Mouse (Mus musculus): ENCODE results near the gene Lhx2. TPM values are rescaled to one million over a fixed set of nuclear protein-coding genes. Genes with fewer than 3 reads are reported as not detected.
A peak's percentile ranks its signal among the peaks of the same experiment; 100 is the strongest.

Gene Lhx2
- polyA plus RNA-seq, 1 experiment from 2014 or later, result 0.09 TPM

GRCm38 (mm10) chr2:38377254-38377653 lies 38.2 kb downstream of the Lhx2 start:
- 84% methylated on average over 7 of the region's 7 CpGs for WGBS

GRCm38 (mm10) chr2:38378346-38378745 lies 39.3 kb downstream of the Lhx2 start:
- Histone ChIP-seq H3K9me3 (no peaks in the 10 kb centered on the region), H3K27ac (no peak overlapping the region), H3K9ac (no peak overlapping the region), H3K4me1 (replicated peaks) (0 out of 2 replicates have a peak, but pooled peaks cover 3% of the 10 kb centered on the region), H3K4me3 (replicated peaks) (no peak overlapping the region), H3K36me3 (no peaks in the 10 kb centered on the region), H3K4me2 (replicated peaks) (no peak overlapping the region), H3K27me3 (replicated peaks) (peaks cover 54% of the 10 kb centered on the region)
- ATAC-seq, result no peak
- WGBS, result 22% methylated on average over 5 of the region's 5 CpGs

More at GRCm38 (mm10) chr2:38377254-38377653, 38.2 kb downstream of the Lhx2 start:
- Histone ChIP-seq H3K4me2 (replicated peaks) (no peak overlapping the region), H3K36me3 (no peaks in the 10 kb centered on the region), H3K4me3 (replicated peaks) (no peak overlapping the region), H3K27ac (no peak overlapping the region), H3K9ac (no peak overlapping the region), H3K4me1 (replicated peaks) (0 out of 2 replicates have a peak, but pooled peaks cover 3% of the 10 kb centered on the region), H3K27me3 (replicated peaks) (peaks cover 65% of the 10 kb centered on the region), H3K9me3 (no peaks in the 10 kb centered on the region)
- ATAC-seq, result no peak

- peaks cover 50% of the 10 kb centered on the region for H3K27me3 ChIP-seq (replicated peaks)
- H3K4me3 ChIP-seq (replicated peaks), result no peak overlapping the region
Observed at GRCm38 (mm10) chr2:38378849-38379545, 39.9 kb downstream of the Lhx2 start.

GRCm38 (mm10) chr2:38379546-38379870 lies 40.4 kb downstream of the Lhx2 start:
- no peak overlapping the region for H3K4me3 ChIP-seq (replicated peaks)
- H3K4me2 ChIP-seq (replicated peaks), result peak overlapping the region; percentile 22; the same call in 1 of the 2 replicates
- ATAC-seq, result no peak
- 5% methylated on average over 4 of the region's 4 CpGs for WGBS
- no peak overlapping the region for H3K9ac ChIP-seq
- no peak overlapping the region for H3K27ac ChIP-seq
- 0 out of 2 replicates have a peak, but pooled peaks cover 3% of the 10 kb centered on the region for H3K4me1 ChIP-seq (replicated peaks)
- peaks cover 50% of the 10 kb centered on the region for H3K27me3 ChIP-seq (replicated peaks)
- H3K36me3 ChIP-seq, result no peaks in the 10 kb centered on the region
- no peaks in the 10 kb centered on the region for H3K9me3 ChIP-seq

More at GRCm38 (mm10) chr2:38378849-38379545, 39.9 kb downstream of the Lhx2 start:
- Histone ChIP-seq H3K9ac (no peak overlapping the region), H3K9me3 (no peaks in the 10 kb centered on the region), H3K27ac (no peak overlapping the region), H3K4me1 (replicated peaks) (0 out of 2 replicates have a peak, but pooled peaks cover 3% of the 10 kb centered on the region), H3K36me3 (no peaks in the 10 kb centered on the region), H3K4me2 (replicated peaks) (peak overlapping the region; percentile 22)
- ATAC-seq, result no peak
- 4% methylated on average over 29 of the region's 29 CpGs for WGBS

GRCm38 (mm10) chr2:38380136-38381083 lies 41.3 kb downstream of the Lhx2 start:
- no peak for ATAC-seq
- Histone ChIP-seq H3K27ac (no peak overlapping the region), H3K9me3 (no peaks in the 10 kb centered on the region), H3K4me3 (replicated peaks) (no peak overlapping the region), H3K4me2 (replicated peaks) (no peak overlapping the region), H3K4me1 (replicated peaks) (0 out of 2 replicates have a peak, but pooled peaks cover 3% of the 10 kb centered on the region), H3K27me3 (replicated peaks) (peaks cover 41% of the 10 kb centered on the region), H3K9ac (no peak overlapping the region), H3K36me3 (no peaks in the 10 kb centered on the region)
- WGBS, result 46% methylated on average over 10 of the region's 10 CpGs

- no peaks in the 10 kb centered on the region for H3K9me3 ChIP-seq
- no peaks in the 10 kb centered on the region for H3K36me3 ChIP-seq
- H3K4me2 ChIP-seq (replicated peaks), result no peak overlapping the region
- no peaks in the 10 kb centered on the region for H3K4me1 ChIP-seq (replicated peaks)
- ATAC-seq, result no peak
- 84% methylated on average over 10 of the region's 10 CpGs for WGBS
- no peak overlapping the region for H3K4me3 ChIP-seq (replicated peaks)
- no peak overlapping the region for H3K9ac ChIP-seq
- H3K27me3 ChIP-seq (replicated peaks), result no peaks in the 10 kb centered on the region
- no peak overlapping the region for H3K27ac ChIP-seq
Observed at GRCm38 (mm10) chr2:38387568-38388262, 48.6 kb downstream of the Lhx2 start.

- ATAC-seq, result no peak
- H3K4me1 ChIP-seq (replicated peaks), result no peaks in the 10 kb centered on the region
- 66% methylated on average over 17 of the region's 17 CpGs for WGBS
- no peak overlapping the region for H3K4me2 ChIP-seq (replicated peaks)
- H3K4me3 ChIP-seq (replicated peaks), result no peak overlapping the region
- H3K27me3 ChIP-seq (replicated peaks), result no peaks in the 10 kb centered on the region
- no peaks in the 10 kb centered on the region for H3K36me3 ChIP-seq
- no peak overlapping the region for H3K27ac ChIP-seq
- H3K9ac ChIP-seq, result no peak overlapping the region
- no peaks in the 10 kb centered on the region for H3K9me3 ChIP-seq
Observed at GRCm38 (mm10) chr2:38394977-38395868, 56.1 kb downstream of the Lhx2 start.

- H3K27me3 ChIP-seq (replicated peaks), result no peaks in the 10 kb centered on the region
- H3K9ac ChIP-seq, result no peak overlapping the region
- no peaks in the 10 kb centered on the region for H3K9me3 ChIP-seq
- no peak overlapping the region for H3K27ac ChIP-seq
- H3K4me3 ChIP-seq (replicated peaks), result no peak overlapping the region
- H3K4me2 ChIP-seq (replicated peaks), result no peak overlapping the region
- H3K4me1 ChIP-seq (replicated peaks), result no peaks in the 10 kb centered on the region
- no peaks in the 10 kb centered on the region for H3K36me3 ChIP-seq
- ATAC-seq, result no peak
Observed at GRCm38 (mm10) chr2:38395869-38396236, 56.8 kb downstream of the Lhx2 start.

GRCm38 (mm10) chr2:38397306-38397705 lies 58.2 kb downstream of the Lhx2 start:
- no peaks in the 10 kb centered on the region for H3K9me3 ChIP-seq
- no peak overlapping the region for H3K9ac ChIP-seq
- no peak for ATAC-seq
- H3K4me2 ChIP-seq (replicated peaks), result no peak overlapping the region
- no peak overlapping the region for H3K4me3 ChIP-seq (replicated peaks)
- WGBS, result 58% methylated on average over 7 of the region's 7 CpGs
- H3K27ac ChIP-seq, result no peak overlapping the region
- no peaks in the 10 kb centered on the region for H3K36me3 ChIP-seq
- H3K4me1 ChIP-seq (replicated peaks), result no peaks in the 10 kb centered on the region
- H3K27me3 ChIP-seq (replicated peaks), result no peaks in the 10 kb centered on the region

GRCm38 (mm10) chr2:38397882-38398281 lies 58.8 kb downstream of the Lhx2 start:
- ATAC-seq, result no peak
- H3K27ac ChIP-seq, result no peak overlapping the region
- no peak overlapping the region for H3K9ac ChIP-seq
- H3K4me1 ChIP-seq (replicated peaks), result no peaks in the 10 kb centered on the region
- H3K36me3 ChIP-seq, result no peaks in the 10 kb centered on the region
- no peaks in the 10 kb centered on the region for H3K9me3 ChIP-seq
- 54% methylated on average over 6 of the region's 6 CpGs for WGBS
- H3K4me2 ChIP-seq (replicated peaks), result no peak overlapping the region
- H3K4me3 ChIP-seq (replicated peaks), result no peak overlapping the region
- H3K27me3 ChIP-seq (replicated peaks), result no peaks in the 10 kb centered on the region

- Histone ChIP-seq H3K27ac (no peak overlapping the region), H3K27me3 (replicated peaks) (peaks cover 4% of the 10 kb centered on the region; the same call in 1 of the 2 replicates), H3K9ac (no peak overlapping the region), H3K4me1 (replicated peaks) (no peaks in the 10 kb centered on the region), H3K9me3 (no peaks in the 10 kb centered on the region), H3K36me3 (no peaks in the 10 kb centered on the region), H3K4me2 (replicated peaks) (no peak overlapping the region), H3K4me3 (replicated peaks) (no peak overlapping the region)
- no peak for ATAC-seq
- 86% methylated on average over 1 of the region's 1 CpGs for WGBS
Observed at GRCm38 (mm10) chr2:38402611-38403010, 63.5 kb downstream of the Lhx2 start.

Measured in intestine, embryonic 15.5 days (tissue).